Mouse (Mus musculus): ENCODE data around the gene Adig. TPM values are rescaled to one million over a fixed set of nuclear protein-coding genes. Genes with fewer than 3 reads are reported as not detected.

Gene Adig
- total RNA-seq, 1 experiment: not detected

GRCm38 (mm10) chr2:158524129-158524860 lies 21.9 kb downstream of the Adig start:
- H3K4me1 ChIP-seq (ENCODE audit: control insufficient read depth in 2 of 2, insufficient read depth in 2 of 2, low read length in 2 of 2, poor library complexity in 1 of 2): no peaks in the 10 kb centered on the region
- no peaks in the 10 kb centered on the region for H3K9me3 ChIP-seq (ENCODE audit: control insufficient read depth, insufficient read depth, low read depth, low read length)
- no peak for DNase-seq (ENCODE audit: low read depth, low spot score)
- in situ Hi-C loops (cut with MboI; ENCODE audit: low sequenced_read_pairs in 2 of 2, unreplicated experiment in 2 of 2): no loop called here
- TF ChIP-seq HCFC1 (IDR thresholded peaks at IDR 0.05; ENCODE audit: borderline replicate concordance, insufficient read depth, low read length) (no peak), ZNF384 (IDR thresholded peaks at IDR 0.05; ENCODE audit: low read depth, low read length) (no peak)
- H3K36me3 ChIP-seq (ENCODE audit: control insufficient read depth, insufficient read depth, low read length, poor library complexity, severe bottlenecking): no peaks in the 10 kb centered on the region
- H3K9ac ChIP-seq (ENCODE audit: insufficient read depth, low read depth, low read length, poor library complexity, severe bottlenecking): no peak overlapping the region
- H3K27ac ChIP-seq (ENCODE audit: insufficient read depth, low read depth, low read length, poor library complexity, severe bottlenecking): no peak overlapping the region
- H3K4me3 ChIP-seq (ENCODE audit: insufficient read depth in 1 of 2, low read depth in 1 of 2, low read length in 2 of 2, poor library complexity in 1 of 2, severe bottlenecking in 1 of 2): no peak overlapping the region

GRCm38 (mm10) chr2:158534090-158534489 lies 31.7 kb downstream of the Adig start:
- peak; percentile 58 for DNase-seq (ENCODE audit: low read depth, low spot score)
- in situ Hi-C loops (cut with MboI; ENCODE audit: low sequenced_read_pairs in 2 of 2, unreplicated experiment in 2 of 2): no loop called here
- Histone ChIP-seq H3K9ac (ENCODE audit: insufficient read depth, low read depth, low read length, poor library complexity, severe bottlenecking) (no peak overlapping the region), H3K4me1 (ENCODE audit: control insufficient read depth in 2 of 2, insufficient read depth in 2 of 2, low read length in 2 of 2, poor library complexity in 1 of 2) (no peaks in the 10 kb centered on the region), H3K36me3 (ENCODE audit: control insufficient read depth, insufficient read depth, low read length, poor library complexity, severe bottlenecking) (no peaks in the 10 kb centered on the region), H3K27ac (ENCODE audit: insufficient read depth, low read depth, low read length, poor library complexity, severe bottlenecking) (no peak overlapping the region), H3K9me3 (ENCODE audit: control insufficient read depth, insufficient read depth, low read depth, low read length) (no peaks in the 10 kb centered on the region), H3K4me3 (ENCODE audit: insufficient read depth in 1 of 2, low read depth in 1 of 2, low read length in 2 of 2, poor library complexity in 1 of 2, severe bottlenecking in 1 of 2) (no peak overlapping the region)
- TF ChIP-seq MAFK (IDR thresholded peaks at IDR 0.05; ENCODE audit: insufficient read depth, low read depth, low read length): no peak
- TF ChIP-seq ZC3H11A (IDR thresholded peaks at IDR 0.05; ENCODE audit: borderline replicate concordance, low read depth, low read length): peak; percentile 30; the same call in 1 of the 2 replicates

- Histone ChIP-seq H3K4me1 (ENCODE audit: control insufficient read depth in 2 of 2, insufficient read depth in 2 of 2, low read length in 2 of 2, poor library complexity in 1 of 2) (no peaks in the 10 kb centered on the region), H3K9ac (ENCODE audit: insufficient read depth, low read depth, low read length, poor library complexity, severe bottlenecking) (no peak overlapping the region), H3K27ac (ENCODE audit: insufficient read depth, low read depth, low read length, poor library complexity, severe bottlenecking) (no peak overlapping the region), H3K4me3 (ENCODE audit: insufficient read depth in 1 of 2, low read depth in 1 of 2, low read length in 2 of 2, poor library complexity in 1 of 2, severe bottlenecking in 1 of 2) (no peak overlapping the region), H3K9me3 (ENCODE audit: control insufficient read depth, insufficient read depth, low read depth, low read length) (no peaks in the 10 kb centered on the region), H3K36me3 (ENCODE audit: control insufficient read depth, insufficient read depth, low read length, poor library complexity, severe bottlenecking) (no peaks in the 10 kb centered on the region)
- no peak for DNase-seq (ENCODE audit: low read depth, low spot score)
- in situ Hi-C loops (cut with MboI; ENCODE audit: low sequenced_read_pairs in 2 of 2, unreplicated experiment in 2 of 2): no loop called here
- TF ChIP-seq HCFC1 (IDR thresholded peaks at IDR 0.05; ENCODE audit: borderline replicate concordance, insufficient read depth, low read length) (no peak), ZNF384 (IDR thresholded peaks at IDR 0.05; ENCODE audit: low read depth, low read length) (no peak), ZC3H11A (IDR thresholded peaks at IDR 0.05; ENCODE audit: borderline replicate concordance, low read depth, low read length) (no peak), MAFK (IDR thresholded peaks at IDR 0.05; ENCODE audit: insufficient read depth, low read depth, low read length) (no peak), CHD2 (IDR thresholded peaks at IDR 0.05; ENCODE audit: low read depth, low read length) (no peak)
Observed at GRCm38 (mm10) chr2:158534559-158534958, 32.1 kb downstream of the Adig start.

- H3K4me1 ChIP-seq (ENCODE audit: control insufficient read depth in 2 of 2, insufficient read depth in 2 of 2, low read length in 2 of 2, poor library complexity in 1 of 2): peaks cover 0 to 3% of the 10 kb centered on the region in 2 experiments; a peak in 1 of 4 replicates
- H3K9me3 ChIP-seq (ENCODE audit: control insufficient read depth, insufficient read depth, low read depth, low read length): no peaks in the 10 kb centered on the region
- peak overlapping the region in 1 of 2 experiments; percentile 46; a peak in 2 of 4 replicates for H3K4me3 ChIP-seq (ENCODE audit: insufficient read depth in 1 of 2, low read depth in 1 of 2, low read length in 2 of 2, poor library complexity in 1 of 2, severe bottlenecking in 1 of 2)
- no peak overlapping the region for H3K27ac ChIP-seq (ENCODE audit: insufficient read depth, low read depth, low read length, poor library complexity, severe bottlenecking)
- in situ Hi-C loops (cut with MboI; ENCODE audit: low sequenced_read_pairs in 2 of 2, unreplicated experiment in 2 of 2): loop anchor here in 1 of 2 experiments (10.0 kb wide), 1 partner anchor 85 kb away; the partner anchor contains the start of gene Actr5
- no peaks in the 10 kb centered on the region for H3K36me3 ChIP-seq (ENCODE audit: control insufficient read depth, insufficient read depth, low read length, poor library complexity, severe bottlenecking)
- DNase-seq (ENCODE audit: low read depth, low spot score): no peak
- no peak overlapping the region for H3K9ac ChIP-seq (ENCODE audit: insufficient read depth, low read depth, low read length, poor library complexity, severe bottlenecking)
- TF ChIP-seq CHD2 (IDR thresholded peaks at IDR 0.05; ENCODE audit: low read depth, low read length): no peak
- no peak for TF ChIP-seq MAFK (IDR thresholded peaks at IDR 0.05; ENCODE audit: insufficient read depth, low read depth, low read length)
- no peak for TF ChIP-seq ZC3H11A (IDR thresholded peaks at IDR 0.05; ENCODE audit: borderline replicate concordance, low read depth, low read length)
- TF ChIP-seq ZNF384 (IDR thresholded peaks at IDR 0.05; ENCODE audit: low read depth, low read length): no peak
- no peak for TF ChIP-seq HCFC1 (IDR thresholded peaks at IDR 0.05; ENCODE audit: borderline replicate concordance, insufficient read depth, low read length)
Observed at GRCm38 (mm10) chr2:158539433-158540305, 37.3 kb downstream of the Adig start.
